Mouse (Mus musculus) right cerebral cortex, postnatal 10 days (tissue): ENCODE measurements around the gene Tspan18.

ENCODE experiments used
- DNase-seq, 2 experiments: peaks; one replicate each; pipeline ENCODE4 v3.0.0; 2021; ENCODE audit warnings: low spot score in 2 of 2

The Tspan18 gene

GRCm38 (mm10) chr2:93161914-93162664, 172.2 kb downstream of the Tspan18 start:
- DNase-seq = no peak

GRCm38 (mm10) chr2:93160467-93161035, 173.8 kb downstream of the Tspan18 start:
- no peak for DNase-seq

- no peak for DNase-seq
Observed at GRCm38 (mm10) chr2:93154486-93155032, 179.7 kb downstream of the Tspan18 start.

- DNase-seq = no peak
Observed at GRCm38 (mm10) chr2:93153833-93154232, 180.5 kb downstream of the Tspan18 start.

GRCm38 (mm10) chr2:93152883-93153491, 181.3 kb downstream of the Tspan18 start:
- peak; percentile 73 to 77 for DNase-seq

- DNase-seq = no peak
Observed at GRCm38 (mm10) chr2:93152191-93152601, 182.1 kb downstream of the Tspan18 start.
